Mouse (Mus musculus) urinary bladder, adult 2 months (tissue): ENCODE results near the gene Smurf2. TPM values are rescaled to one million over a fixed set of nuclear protein-coding genes. Genes with fewer than 3 reads are reported as not detected.

Experiments
- DNase-seq: peaks from one replicate; pipeline ENCODE4 v3.0.0; 2022; ENCODE audit warnings: low spot score
- polyA plus RNA-seq: library from polyadenylated mRNA; depleted of rRNA; stranded (reverse); fragments of >200 nt; gene quantifications from 2 replicates; pipeline ENCODE4 v1.2.3, GENCODE M21; 2012

The Smurf2 gene
- polyA plus RNA-seq, 1 experiment: 16.0 TPM

DNA sequence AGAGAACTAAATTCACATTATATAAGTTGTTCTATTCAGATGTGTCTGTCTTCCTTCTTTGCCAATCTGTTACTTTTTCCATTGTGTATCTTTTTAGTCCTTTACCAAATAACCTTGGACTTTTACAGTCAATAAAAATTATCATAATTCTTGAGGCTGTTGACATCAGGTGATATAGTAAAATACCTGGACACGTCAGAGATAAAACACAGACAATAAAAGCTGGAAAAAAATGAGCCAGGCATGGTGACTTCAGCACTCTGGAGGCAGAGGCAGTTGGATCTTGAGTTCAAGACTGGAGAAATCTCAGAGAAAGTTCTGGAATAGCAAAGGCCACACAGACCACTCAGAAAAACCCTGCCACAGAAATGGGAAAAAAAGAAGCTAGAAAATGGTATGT, 13.3 kb downstream of the Smurf2 start:
- DNase-seq: no peak

DNA sequence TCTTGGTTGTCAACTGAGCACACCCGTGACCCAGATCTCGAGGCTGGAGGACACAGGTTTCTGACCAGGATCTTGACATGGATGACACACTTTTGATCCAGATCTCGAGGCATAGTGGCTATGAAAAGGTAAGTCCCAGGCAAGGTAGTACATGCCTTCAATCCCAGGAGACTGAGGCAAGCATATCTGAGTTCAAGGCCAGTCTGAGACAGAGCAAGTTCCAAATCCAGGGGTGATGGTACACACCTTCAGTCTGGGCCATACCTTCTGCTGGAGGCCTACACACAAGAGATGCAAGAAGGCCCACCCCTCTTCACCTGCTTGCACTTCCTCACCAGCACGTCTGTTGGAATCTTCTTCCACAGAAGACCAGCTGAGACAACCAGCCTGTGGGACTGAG, 14.8 kb downstream of the Smurf2 start:
- no peak for DNase-seq

GRCm38 (mm10) chr11:106899804-106900203, 20.7 kb downstream of the Smurf2 start:
- no peak for DNase-seq

DNA sequence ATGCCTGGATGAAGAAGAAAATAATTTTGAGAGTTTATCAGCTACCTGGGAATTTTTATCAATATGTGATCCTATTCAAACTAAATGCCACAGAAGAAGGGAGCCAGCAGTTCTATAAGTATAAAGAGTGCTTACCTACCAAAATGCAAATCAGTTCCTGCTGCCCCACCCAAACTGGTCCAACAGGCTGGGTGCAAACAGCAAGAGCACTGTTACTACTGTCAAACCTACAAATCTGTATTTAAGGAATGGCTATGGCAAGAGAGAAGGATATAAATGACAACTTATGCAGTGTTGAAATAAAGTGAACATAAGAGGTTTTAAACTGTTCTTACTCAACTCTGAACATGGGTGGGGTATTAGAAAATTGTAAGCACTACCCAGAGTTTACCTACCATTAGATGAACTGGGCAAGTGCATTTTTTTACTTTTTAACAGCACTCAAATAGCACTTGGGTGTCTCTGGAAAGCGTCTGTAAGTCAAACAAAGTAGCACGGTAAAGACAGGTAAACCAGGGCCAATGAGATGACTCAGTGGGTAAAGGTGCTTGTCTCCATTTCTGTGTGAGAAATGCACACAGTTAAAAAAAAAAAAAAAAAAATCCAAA, 23.9 kb downstream of the Smurf2 start:
- no peak for DNase-seq

GRCm38 (mm10) chr11:106883656-106884055, 36.9 kb downstream of the Smurf2 start:
- DNase-seq: no peak

GRCm38 (mm10) chr11:106872650-106873049, 47.9 kb downstream of the Smurf2 start:
- no peak for DNase-seq

- no peak for DNase-seq
Observed at GRCm38 (mm10) chr11:106851438-106851837, 69.1 kb downstream of the Smurf2 start.

GRCm38 (mm10) chr11:106842002-106842401, 78.5 kb downstream of the Smurf2 start:
- no peak for DNase-seq

GRCm38 (mm10) chr11:106828079-106828478, 92.4 kb downstream of the Smurf2 start:
- no peak for DNase-seq

DNA sequence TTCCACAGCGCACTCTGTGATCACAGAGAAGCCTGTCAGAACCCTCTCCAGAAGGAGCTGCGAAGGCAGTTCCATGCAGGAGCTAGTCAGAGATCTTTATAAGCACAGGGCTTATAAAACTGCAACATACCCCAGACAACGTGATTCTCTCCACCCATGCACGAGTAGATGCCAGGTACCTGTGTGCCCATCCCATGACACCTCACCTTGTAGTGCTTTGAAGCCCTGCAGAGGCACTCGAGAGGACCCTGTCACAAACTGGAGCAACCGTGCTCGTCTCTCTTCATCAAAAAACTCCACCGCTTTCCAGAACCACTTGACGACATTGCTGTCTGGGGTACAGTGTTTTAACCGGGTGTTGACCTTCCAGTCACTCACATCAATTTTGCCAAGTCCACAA, 96.1 kb downstream of the Smurf2 start:
- no peak for DNase-seq

GRCm38 (mm10) chr11:106823741-106824140, 96.8 kb downstream of the Smurf2 start:
- no peak for DNase-seq

DNA sequence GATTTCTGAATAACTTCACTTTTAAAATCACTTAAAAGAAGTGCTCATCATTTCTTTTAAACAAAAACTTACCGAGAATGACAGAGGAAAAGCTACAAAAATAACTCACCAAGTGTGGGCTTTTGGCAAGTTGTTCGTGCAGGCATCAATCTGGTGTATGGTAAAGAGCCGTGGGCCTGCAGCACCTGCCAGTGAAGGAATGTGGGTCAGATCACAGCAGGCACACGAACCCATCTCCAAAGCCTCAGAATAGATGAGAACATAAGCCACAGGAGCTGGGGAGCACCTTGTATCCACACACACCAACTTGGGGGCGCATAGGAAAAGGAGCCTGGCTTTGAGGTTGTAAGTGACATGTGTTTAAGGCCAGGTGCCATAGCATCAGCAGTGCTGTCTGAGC, 97.6 kb downstream of the Smurf2 start:
- no peak for DNase-seq

DNA sequence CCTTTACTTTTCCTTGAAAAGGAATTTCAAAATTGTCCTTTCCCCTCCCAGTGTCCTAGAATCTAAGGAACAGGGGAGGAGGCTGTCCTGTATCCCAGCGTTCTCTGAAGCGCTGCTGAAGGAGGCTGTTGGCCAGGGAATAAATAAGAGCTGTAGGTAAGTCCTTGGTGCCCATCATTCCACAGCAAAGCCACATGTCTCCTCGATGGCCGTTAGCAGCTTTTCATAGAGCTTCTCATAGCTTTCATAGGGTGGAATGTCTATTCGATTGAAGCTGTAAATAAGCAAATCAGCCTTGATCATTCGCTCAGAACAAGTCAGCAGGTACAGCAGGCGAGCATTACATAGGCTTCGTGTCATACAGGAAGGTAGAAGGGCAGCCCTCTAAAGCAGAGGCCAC, 98.0 kb downstream of the Smurf2 start:
- no peak for DNase-seq

GRCm38 (mm10) chr11:106821397-106821796, 99.1 kb downstream of the Smurf2 start:
- no peak for DNase-seq

GRCm38 (mm10) chr11:106820972-106821371, 99.5 kb downstream of the Smurf2 start:
- no peak for DNase-seq

DNA sequence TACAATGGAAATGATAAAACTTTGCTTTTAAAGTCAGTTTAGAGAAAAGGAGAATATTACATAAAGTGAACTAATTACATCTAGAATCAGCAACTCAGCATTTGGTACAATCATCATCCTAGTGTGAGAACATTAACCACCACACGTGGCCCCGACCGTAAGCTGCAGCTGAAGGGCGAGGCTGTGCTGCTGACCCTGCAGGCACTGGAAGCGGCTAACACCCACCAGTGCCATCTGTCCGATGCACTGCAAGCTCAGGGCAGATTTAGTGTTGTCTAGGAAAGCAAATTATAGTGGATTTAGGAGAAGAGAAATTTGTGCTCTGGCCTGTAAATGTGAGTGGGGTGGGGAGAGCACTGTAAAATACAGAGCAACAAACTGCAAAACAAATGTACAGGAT, 100.3 kb downstream of the Smurf2 start:
- no peak for DNase-seq

GRCm38 (mm10) chr11:106819595-106819994, 100.9 kb downstream of the Smurf2 start:
- DNase-seq: no peak

DNA sequence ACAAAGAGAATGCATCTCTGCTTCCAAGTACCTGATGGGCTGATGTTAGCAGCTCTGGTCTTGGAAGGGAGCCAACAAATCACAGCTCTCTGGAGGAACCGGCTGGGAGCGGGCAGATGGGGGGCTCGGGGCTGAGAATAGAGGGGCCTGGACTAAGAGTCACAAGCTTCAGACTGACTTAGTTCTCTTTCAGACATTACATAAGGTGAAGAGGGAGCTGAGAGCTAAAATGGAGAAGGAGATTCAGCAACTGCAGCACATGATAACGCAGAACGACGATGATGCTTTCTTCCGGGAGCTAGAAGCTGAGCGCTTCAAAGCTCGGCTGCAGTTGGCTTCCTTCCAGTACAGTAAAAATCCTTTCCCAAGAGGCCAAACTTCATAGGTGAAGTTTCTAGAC, 102.2 kb downstream of the Smurf2 start:
- DNase-seq: no peak

- DNase-seq: no peak
Observed at GRCm38 (mm10) chr11:106817808-106818207, 102.7 kb downstream of the Smurf2 start.

- no peak for DNase-seq
Observed at GRCm38 (mm10) chr11:106817156-106817555, 103.4 kb downstream of the Smurf2 start.

- no peak for DNase-seq
Observed at GRCm38 (mm10) chr11:106816316-106816715, 104.2 kb downstream of the Smurf2 start.

- no peak for DNase-seq
Observed at GRCm38 (mm10) chr11:106815761-106816160, 104.8 kb downstream of the Smurf2 start.

GRCm38 (mm10) chr11:106815331-106815730, 105.2 kb downstream of the Smurf2 start:
- no peak for DNase-seq

DNA sequence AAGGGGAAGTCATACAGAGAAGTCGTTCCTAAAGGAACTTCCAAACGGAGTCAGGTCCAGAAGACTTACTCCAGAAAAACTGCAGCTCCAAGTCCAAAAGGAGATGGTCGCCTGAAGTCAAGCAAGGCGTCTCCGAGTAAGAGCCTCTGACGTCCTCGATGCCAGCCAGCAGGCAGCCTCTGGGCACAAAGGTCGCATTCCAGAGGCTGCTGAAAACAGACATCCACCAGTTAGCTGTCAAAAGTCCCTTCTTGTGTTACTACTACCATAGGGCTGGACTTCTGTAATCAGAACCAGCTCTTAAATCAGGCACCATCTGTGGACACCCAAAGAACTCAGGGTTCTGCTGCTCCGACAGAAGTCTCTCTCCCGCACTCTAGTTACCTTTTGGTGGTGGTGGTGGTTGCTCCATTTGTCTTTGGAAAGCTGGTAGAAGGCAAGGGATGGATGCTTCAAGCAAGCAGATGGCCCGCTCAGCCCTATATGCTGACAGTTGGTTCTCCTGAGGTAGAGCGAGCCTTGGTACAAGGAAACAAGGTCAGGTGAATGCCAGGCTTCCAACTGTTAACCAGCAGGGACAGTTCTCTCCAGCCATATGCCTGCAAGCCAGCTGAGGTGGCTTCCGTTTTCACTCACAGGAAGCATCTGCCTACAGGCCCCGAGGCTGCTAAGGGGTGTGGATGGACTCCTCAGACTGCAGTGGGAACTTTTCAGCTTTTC, 105.8 kb downstream of the Smurf2 start:
- no peak for DNase-seq
